Mouse (Mus musculus) embryonic fibroblast, embryonic 13.5 days (primary cell): ENCODE measurements around the gene Lamtor2. TPM values are rescaled to one million over a fixed set of nuclear protein-coding genes. Genes with fewer than 3 reads are reported as not detected.

ENCODE experiments used
- H3K27ac ChIP-seq: 2 replicates; pipeline ENCODE4 v1.5.1; 2012; ENCODE audit warnings: low read length, control low read depth, inconsistent platforms; ENCODE audit not compliant: insufficient read depth
- H3K4me1 ChIP-seq: 2 replicates; pipeline ENCODE4 v1.6.1; 2011; ENCODE audit warnings: low read length; ENCODE audit not compliant: control insufficient read depth, insufficient read depth
- H3K4me3 ChIP-seq: 2 replicates; pipeline ENCODE4 v1.5.1; 2011; ENCODE audit warnings: mild to moderate bottlenecking, control low read depth, low read length; ENCODE audit not compliant: insufficient read depth
- CTCF ChIP-seq: IDR thresholded peaks from 2 replicates; pipeline ENCODE4 v1.5.1; 2011; ENCODE audit warnings: mild to moderate bottlenecking, control low read depth, low read length, moderate library complexity, borderline replicate concordance; ENCODE audit not compliant: insufficient read depth
- POLR2A ChIP-seq: IDR thresholded peaks from 2 replicates; pipeline ENCODE4 v1.6.1; 2011; ENCODE audit warnings: low read depth, mild to moderate bottlenecking, control low read depth, low read length, moderate library complexity
- polyA plus RNA-seq: library from polyadenylated mRNA; stranded (reverse); fragments of >200 nt; gene quantifications from 2 replicates; pipeline ENCODE4 v1.2.4, GENCODE M21; 2011; ENCODE audit warnings: low read depth; ENCODE audit not compliant: missing spikeins, insufficient read length

Gene Lamtor2
- polyA plus RNA-seq, 1 experiment, result 74.4 TPM

- Histone ChIP-seq H3K27ac (no peak overlapping the region), H3K4me3 (peak overlapping the region; percentile 70; the same call in 1 of the 2 replicates), H3K4me1 (peaks cover 10% of the 10 kb centered on the region; the same call in 1 of the 2 replicates)
- TF ChIP-seq CTCF (no peak), POLR2A (no peak)
These were observed 17.9 kb downstream of the Lamtor2 start for GRCm38 (mm10) chr3:88535005-88535404.

GRCm38 (mm10) chr3:88533706-88534105, 19.2 kb downstream of the Lamtor2 start:
- Histone ChIP-seq H3K4me1 (peaks cover 17% of the 10 kb centered on the region), H3K27ac (no peak overlapping the region), H3K4me3 (peak overlapping the region; percentile 70)
- TF ChIP-seq CTCF (no peak), POLR2A (no peak)

GRCm38 (mm10) chr3:88532689-88533511, 20.0 kb downstream of the Lamtor2 start:
- H3K4me3 ChIP-seq, result peak overlapping the region; percentile 70
- H3K4me1 ChIP-seq, result peaks cover 17% of the 10 kb centered on the region
- peak; percentile 59 for TF ChIP-seq POLR2A
- no peak for TF ChIP-seq CTCF
- peak overlapping the region; percentile 32 for H3K27ac ChIP-seq

- Histone ChIP-seq H3K4me3 (peak within 1 kb of the TSS; percentile 91), H3K4me1 (peaks cover 17% of the 10 kb centered on the region), H3K27ac (peak within 1 kb of the TSS; percentile 78)
- TF ChIP-seq CTCF (no peak), POLR2A (no peak)
These were observed 20.6 kb downstream of the Lamtor2 start, which contains the start of gene Mex3a for GRCm38 (mm10) chr3:88532299-88532674. TSS of gene Mex3a (plus strand) at chr3:88532395.

GRCm38 (mm10) chr3:88531348-88532298, 21.3 kb downstream of the Lamtor2 start:
- Histone ChIP-seq H3K27ac (peak overlapping the region; percentile 78), H3K4me1 (peaks cover 15% of the 10 kb centered on the region), H3K4me3 (peak overlapping the region; percentile 91)
- TF ChIP-seq CTCF, result no peak
- TF ChIP-seq POLR2A, result peak; percentile 59

GRCm38 (mm10) chr3:88530082-88530864, 22.6 kb downstream of the Lamtor2 start:
- Histone ChIP-seq H3K4me3 (peak overlapping the region; percentile 91), H3K27ac (no peak overlapping the region), H3K4me1 (peaks cover 8% of the 10 kb centered on the region)
- no peak for TF ChIP-seq CTCF
- no peak for TF ChIP-seq POLR2A

- TF ChIP-seq POLR2A (no peak), CTCF (no peak)
- Histone ChIP-seq H3K4me3 (no peak overlapping the region; the same call in 1 of the 2 replicates), H3K27ac (no peak overlapping the region), H3K4me1 (peaks cover 8% of the 10 kb centered on the region)
These were observed 23.5 kb downstream of the Lamtor2 start for GRCm38 (mm10) chr3:88529204-88530000.

GRCm38 (mm10) chr3:88528646-88529045, 24.2 kb downstream of the Lamtor2 start:
- H3K4me3 ChIP-seq, result no peak overlapping the region
- TF ChIP-seq POLR2A (no peak), CTCF (no peak)
- no peak overlapping the region for H3K27ac ChIP-seq
- peaks cover 8% of the 10 kb centered on the region for H3K4me1 ChIP-seq
